Mouse (Mus musculus): ENCODE results near the gene Snx9.

Snx9 gene

DNA sequence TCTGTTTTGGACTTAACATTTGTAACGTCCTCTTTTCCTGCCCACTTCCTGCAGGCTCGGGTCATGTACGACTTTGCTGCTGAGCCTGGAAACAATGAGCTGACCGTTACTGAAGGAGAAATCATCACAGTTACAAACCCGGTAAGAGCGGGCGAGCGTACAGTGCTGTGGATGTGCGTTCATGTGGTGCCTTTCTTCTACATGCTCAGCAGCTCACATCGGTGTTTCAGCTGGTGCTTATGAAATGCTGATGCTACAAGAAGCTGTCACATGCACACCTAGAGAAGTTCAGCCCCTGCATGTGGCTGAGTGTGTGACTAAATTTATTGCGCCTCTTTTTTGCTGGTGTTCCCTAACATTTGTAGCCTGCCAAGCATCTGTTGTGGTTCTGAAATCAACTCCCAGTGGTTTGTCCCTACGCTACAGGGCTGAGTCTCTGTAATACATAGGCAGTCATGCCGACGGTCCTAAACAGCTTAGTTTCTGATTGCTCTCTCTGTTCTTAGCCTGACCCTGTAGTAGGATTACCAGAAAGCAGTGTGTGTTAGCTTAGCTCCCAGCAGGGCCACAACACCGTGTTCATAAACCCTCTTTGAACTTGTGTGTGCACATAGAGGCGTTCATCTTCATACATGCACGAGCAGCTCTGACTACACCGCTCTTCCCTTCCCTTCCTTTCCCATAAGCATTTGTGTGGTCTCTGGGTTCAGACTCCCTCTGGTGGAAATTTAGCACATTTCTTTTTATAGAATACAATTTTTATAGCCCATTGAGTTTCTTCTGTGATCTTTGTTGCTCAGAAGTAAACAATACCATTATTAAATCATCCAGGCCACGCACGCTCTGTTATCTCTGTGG, 46.0 kb downstream of the Snx9 start:
- no peak for DNase-seq

DNA sequence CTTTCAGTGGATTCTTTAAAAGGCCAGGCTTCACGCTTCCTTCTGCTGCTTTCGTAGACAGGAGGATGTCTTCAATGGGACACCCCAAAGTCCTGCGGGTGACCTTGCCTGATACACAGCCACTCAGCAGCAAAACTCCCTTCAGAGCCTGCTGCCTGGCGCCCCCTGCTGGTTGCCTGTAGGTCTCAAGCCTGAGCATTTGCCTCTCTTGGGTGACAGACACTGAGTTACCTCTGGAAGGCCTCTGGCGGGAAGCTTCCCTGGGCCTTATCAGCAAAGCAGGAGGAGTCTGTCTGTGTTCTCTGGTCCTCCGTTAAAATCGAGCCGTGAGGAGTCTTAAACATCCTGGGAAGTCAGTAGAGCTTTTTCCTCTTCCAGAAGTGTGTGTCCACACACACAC, 49.3 kb downstream of the Snx9 start:
- peak; percentile 69 to 86 for DNase-seq

DNA sequence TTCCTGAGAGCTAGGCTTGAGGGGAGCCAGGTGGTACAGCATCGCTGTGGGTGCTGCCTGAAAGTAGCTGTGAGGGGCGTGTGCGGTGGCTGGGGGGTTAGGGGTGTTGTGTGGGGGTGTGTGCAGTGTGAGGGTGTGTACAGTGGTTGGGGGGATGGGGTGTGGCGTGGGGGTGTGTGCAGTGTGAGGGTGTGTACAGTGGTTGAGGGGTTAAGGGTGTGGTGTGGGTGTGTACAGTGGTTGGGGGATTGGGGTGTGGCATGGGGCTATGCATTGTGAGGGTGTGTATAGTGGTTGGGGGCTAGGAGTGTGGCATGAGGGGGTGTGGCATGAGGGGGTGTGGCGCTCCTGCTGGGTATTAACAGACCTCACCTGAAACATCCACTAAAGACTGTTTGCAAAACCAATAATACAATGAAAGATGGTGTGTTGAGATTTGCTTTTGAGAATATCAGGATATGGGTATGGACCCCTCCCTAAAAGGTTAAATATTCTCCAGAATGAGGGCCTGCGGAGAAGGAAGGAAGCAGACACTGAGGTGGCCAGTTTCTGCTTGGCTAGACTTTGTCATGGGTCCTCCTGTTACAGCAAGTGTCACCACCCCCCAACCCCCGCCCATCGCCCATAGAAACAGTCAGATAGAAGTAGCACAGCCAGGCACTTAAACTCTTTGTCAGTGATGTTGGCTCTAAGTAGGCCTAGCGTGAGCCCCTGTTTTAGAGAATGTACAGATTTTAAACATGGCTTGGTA, 51.0 kb downstream of the Snx9 start:
- DNase-seq: no peak

DNA sequence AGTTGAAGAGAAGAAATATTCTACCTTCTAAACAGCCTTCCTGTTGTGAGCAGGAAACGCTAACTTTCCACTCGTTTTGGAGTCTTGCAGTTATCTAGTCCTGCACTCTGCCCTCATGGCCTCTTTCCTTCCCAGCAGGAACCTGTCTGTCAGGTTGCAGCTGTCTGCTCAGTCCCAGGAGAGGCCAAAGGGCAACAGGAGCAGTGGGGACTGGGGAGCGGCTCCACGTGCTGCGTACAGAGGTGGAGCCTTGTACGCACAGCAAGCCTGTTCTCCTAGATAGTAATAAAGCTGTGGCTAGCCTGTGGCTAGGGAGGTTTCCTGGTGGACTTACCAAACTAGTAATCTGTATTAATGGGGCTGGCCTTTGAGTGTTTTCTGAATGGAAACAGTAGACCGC, 52.0 kb downstream of the Snx9 start:
- peak; percentile 76 to 81 for DNase-seq

DNA sequence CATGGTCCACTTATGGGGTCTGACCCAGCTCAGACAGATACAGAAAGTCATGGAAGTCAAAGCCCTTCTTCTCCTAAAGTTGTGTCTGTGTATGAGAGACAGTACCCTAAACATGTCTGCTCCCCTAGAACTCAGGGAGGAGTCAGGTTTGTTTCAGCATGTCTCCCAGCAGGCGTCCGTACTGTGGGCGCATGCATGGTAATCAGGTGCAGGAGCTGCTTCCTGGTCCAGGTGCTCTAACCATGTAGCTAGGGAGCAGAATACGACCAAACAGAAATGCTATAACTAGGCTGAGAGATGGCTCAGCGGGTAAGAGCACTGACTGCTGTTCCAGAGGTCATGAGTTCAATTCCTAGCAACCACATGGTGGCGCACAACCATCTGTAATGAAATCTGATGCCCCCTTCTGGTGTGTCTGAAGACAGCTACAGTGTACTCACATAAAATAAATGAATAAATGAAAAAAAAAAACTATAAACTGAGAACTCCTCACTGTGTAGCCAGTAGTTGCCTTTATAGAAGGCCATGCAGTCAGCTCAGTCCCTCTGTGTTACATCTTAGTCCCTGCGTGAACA, 52.5 kb downstream of the Snx9 start:
- DNase-seq: no peak

DNA sequence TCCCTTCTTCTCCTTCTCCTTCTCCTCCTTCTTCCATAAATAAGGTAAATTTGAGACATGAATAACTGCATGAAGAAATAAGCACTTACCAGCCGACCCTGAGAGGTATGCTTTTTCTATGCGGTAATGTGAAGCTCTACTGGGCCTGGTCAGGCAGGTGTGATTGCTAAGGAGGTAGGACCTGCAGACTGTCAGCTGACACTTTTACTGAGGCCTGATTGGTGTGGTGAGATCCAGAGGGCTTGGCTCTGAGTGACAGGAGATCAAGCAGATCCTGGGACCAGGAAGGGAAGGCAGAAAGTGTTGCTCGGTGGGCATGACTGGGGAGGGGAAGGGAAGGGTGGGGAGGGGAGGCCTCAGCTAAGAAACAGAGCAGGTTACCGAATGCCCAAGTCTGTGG, 54.9 kb downstream of the Snx9 start:
- no peak for DNase-seq

DNA sequence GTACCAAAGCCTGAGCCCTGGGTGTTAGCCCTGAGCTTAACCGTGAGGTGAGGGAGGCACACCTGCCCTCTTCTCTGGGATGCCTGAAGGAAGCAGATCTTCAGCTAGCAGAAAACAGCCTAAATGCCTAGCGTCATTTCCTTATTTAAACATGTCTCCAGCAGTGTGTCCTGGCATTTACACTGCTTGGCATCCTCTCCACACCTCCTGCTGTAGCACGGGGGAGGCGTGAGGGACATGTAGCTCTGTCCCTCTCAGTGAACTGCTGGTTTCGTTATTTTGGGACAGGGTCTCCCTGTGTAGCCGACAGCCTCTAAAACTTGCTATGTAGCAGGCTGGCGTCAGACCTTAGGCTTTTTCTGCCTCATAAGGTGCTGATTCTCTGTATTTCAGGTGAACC, 55.5 kb downstream of the Snx9 start:
- DNase-seq: no peak

DNA sequence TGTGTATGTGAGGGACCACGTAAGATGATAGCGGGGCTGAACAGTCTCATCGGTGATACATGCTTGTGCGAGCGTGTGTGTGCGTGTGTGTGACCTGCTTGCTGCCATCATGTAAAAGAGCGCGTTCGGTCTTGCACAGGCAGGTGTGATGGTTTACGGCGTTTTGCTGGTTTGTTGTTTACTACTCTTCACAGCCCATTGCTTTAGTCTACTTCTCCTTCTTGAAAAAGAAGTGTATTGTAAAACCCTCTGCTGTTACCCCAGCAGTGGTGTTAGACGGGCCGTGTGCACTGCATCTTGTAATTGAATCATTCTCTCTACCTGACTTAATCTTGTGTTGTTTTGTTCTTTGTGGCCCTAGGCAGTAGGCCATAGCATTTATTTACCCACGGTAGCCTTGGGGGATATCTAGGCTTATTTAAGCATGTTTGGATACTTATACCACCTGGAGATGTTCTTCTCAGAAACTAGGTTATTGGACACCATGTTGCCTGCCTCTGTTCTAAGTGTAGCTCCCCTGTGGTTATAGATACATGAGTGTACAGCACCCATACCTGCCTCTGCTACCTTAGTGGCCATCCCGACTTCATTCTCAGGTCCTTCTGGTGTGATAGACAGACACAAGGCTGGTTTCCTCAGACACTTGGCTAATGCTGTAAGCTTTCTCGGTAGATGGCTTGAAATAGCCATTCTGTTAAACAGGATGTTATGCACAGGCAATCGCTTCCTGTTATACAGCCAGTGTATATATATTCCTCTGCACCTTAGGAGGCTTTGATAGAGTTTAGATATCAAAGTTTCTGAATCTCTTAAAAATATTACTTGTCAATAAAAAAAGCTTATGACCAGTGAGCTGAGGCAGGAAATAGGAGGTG, 56.4 kb downstream of the Snx9 start:
- DNase-seq: no peak

DNA sequence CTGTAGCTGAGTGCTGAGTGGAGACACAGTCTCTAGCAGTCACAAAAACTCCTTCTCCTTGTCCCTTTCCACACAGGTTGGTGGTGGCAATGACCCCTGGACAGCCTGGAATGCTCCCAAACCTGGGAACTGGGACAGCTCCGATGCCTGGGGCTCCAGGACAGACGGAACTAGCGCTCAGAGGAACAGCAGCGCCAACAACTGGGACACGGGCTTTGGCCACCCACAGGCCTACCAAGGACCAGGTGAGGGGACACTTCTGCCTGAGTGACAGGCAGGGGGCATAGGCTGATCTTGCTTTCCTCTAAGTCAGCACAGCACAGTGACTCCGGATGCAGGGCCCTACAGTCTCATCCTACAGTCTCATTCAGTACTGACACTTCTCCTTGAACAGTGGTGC, 58.1 kb downstream of the Snx9 start:
- DNase-seq: no peak

DNA sequence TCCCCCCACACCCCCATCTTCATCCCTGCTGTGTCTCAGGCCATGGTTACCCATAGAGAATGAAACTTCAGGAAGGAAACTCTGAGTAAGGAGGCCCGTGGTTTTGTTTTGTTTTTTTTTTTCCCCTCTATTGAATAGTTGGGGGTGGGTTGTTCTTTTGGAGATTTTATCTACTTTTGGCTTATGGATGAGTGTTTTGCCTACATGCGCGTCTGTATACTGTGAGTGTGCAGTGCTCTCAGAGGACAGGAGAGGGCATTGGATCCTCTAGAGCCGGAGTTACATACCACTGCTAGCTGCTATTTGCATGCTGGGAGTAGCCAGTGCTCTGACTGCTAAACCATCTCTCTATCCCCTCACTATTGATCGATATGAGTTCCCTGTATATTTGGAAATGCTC, 60.3 kb downstream of the Snx9 start:
- no peak for DNase-seq

DNA sequence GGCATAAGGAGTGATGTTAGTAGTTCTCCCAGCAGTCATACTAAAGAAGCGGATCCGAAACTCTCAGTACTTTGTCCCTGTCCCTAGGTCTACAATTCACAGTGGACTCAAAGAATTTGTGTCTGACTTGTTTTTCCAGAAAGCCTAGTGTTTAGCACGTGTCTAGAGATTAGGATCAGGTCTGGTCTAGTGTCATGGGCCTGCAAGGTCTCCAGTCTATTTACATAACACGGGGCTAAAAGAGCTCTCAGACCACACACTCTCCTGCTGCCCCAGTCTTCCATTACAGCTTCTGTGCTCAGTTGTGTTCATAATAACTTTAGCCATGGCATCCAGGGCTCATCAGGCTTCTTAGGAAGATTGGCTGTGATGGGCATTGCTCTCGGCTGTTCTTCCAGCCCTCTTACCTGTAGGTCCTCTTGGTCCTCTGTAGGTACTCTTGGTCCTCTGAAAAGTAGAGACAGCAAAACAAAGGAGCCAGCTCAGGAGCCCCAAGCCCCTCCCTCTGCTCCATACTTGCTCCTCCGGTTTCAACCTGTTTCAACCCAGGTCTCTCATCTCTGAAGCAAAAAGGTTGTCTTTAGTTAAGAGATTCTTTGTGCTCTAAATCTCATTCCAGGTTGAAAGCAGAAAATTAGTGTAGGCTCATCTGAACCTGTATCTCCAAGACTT, 62.6 kb downstream of the Snx9 start:
- DNase-seq: no peak

DNA sequence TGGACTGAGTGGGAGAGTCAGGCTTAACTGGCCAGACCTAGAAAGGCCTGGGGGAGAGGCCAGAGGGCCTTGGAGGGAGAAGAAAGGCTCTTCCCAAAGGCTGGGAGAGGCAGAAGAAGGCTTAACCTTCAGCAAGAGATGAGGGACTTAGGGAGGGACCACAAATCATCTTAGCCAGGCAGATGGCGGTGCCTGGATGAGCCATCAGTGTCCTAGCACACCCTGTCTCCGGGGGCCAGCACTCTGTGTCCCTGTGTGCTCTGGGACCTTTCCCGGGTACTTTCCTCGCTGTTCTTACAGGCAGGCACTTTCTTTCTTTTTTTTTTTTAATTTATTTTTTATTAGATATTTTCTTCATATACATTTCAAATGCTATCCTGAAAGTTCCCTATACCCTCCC, 68.6 kb downstream of the Snx9 start:
- no peak for DNase-seq

DNA sequence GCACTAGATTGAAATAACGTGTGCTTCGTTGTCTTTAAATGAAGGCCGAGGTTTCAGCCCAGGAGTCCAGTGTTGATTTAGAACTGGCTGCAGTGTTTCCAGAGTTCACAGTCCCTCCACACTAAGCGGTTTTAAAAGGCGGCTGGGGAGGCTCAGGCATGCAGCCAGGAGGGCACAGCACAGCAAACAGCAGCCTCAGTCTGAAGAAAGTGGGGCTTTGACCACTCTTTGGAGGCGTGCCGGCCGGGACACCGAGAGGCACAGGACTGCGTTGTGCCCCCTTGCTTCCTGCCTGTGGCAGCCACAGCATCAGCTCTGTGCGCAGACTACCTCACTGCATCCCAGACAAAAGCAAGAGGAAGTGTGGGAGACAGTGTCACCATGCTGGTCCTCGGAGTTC, 70.5 kb downstream of the Snx9 start:
- no peak for DNase-seq

DNA sequence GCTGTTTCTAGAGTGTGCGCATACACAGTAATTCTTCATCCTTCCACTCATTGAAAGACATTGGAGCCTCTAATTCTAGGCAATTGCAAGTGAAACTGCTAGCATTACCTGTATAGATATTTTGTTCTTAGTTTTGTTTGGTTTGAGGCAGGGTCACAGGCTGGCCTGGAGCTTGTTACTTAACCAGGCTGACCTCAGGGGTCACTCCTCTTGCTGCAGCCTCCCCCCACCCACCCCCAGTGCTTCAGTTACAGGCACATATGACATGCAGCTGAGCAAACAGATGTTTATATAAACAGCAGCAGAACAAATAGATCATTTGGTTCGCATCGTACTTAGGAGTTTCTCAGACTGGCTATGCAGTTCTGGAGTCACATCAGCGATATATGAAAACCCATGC, 71.7 kb downstream of the Snx9 start:
- no peak for DNase-seq

DNA sequence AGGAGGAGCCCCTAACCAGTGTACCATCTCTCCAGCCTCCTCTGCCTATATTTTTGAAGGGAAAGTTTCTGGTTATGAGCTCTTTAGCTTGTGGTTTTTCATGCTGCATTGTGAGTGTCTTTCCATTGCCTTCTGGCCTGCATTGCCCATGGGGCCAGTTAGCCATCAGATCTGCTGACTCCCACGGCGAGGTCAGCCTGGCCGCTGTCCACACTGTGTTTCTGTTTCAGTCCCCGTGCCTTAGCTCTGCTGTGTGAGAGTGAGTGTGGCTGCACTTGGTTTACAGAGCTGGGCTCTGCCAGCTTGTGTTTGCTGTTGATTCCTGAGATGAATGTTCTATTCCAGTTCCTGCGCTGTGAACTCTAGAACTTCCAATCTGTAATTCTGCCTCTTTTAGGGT, 73.1 kb downstream of the Snx9 start:
- DNase-seq: no peak

DNA sequence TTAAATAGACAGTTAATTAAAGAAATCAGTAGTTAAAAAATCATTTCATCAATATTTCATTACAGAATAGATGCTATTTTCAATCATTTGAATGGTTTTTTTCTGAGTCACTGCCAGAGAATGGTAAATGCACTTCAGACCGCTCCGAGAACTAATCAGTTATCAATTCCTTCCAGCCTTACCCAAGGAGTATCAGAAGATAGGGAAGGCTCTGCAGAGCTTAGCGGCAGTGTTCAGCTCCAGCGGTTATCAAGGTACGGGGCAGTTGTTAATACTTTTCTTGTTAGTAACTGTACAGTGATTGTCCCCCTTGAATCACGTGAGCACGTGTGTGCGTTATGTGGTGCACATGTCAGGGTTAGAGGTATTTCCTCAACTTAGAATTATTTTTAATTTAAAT, 80.8 kb downstream of the Snx9 start:
- no peak for DNase-seq

DNA sequence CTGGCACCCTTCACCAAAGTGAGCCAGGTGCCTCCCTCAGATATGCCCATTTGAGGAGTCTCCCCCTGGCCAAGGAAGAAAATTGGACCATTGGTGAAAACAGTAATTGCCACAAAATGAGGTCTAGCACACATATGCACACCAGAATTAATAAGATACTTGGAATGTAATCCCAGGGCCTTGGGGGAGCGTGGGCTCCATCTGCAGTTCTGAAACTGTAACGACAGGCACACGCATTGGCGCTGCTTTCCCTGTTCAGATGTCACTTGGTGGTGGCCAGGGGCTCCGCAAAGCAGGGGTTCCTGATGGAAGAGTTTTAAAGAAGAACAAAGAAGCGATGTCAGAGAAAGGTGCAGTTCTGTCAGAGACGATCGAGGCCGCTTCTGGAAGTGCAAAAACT, 82.2 kb downstream of the Snx9 start:
- no peak for DNase-seq

DNA sequence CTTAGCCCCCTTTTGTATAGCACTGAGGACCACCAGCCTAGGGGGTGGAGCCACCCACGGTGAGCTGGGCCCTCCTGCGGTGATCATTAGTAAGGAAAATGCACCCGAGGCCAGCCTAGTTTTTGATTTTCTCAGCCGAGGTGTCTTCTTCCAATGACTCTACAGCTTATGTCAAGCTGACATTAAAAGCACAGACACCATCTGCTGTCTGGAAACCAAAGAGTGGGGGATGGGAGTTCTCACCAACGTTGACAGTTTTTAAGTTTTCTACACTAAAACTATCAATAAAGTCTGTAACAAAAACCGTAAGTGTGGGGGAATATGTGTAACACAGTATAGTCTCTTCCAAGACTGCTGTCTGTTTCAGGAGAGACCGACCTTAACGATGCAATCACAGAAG, 83.1 kb downstream of the Snx9 start:
- DNase-seq: no peak

DNA sequence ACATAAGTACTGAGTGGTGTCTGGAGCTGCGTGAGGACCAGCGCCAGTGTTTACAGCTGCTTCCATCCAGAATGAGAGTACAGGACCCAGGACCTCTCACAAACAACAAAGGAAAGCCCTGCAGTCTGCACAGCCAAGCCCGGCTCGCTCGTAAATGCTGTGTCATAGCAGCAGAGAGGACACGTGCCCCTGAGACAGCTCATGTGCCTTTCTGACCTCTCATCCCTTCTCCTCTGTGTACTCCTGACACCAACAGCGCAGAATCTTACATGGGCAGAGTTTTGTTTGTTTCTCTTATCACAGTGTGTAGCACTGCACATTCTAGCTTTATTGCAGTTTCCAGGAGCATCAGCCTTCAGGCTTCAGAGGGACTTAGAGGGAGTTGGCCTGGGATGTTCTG, 85.6 kb downstream of the Snx9 start:
- no peak for DNase-seq

DNA sequence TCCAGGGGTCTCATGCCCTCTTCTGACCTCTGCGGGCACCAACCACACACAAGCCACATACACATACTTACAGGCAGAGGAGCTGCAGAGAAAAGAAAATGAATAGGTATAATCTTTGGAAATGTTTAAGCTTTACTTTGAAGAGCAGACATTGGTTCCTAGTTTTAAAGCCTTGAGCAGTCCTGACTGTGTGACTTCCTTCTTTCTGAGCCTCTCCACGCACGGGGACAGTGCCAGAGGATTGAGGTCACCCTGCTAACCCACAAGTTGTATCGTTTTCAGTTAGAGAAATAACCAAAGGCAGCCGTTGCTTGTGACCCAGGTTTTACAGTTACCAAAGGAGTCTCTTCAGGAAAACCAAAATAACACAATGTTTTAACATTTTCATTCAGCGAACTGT, 87.9 kb downstream of the Snx9 start:
- no peak for DNase-seq

DNA sequence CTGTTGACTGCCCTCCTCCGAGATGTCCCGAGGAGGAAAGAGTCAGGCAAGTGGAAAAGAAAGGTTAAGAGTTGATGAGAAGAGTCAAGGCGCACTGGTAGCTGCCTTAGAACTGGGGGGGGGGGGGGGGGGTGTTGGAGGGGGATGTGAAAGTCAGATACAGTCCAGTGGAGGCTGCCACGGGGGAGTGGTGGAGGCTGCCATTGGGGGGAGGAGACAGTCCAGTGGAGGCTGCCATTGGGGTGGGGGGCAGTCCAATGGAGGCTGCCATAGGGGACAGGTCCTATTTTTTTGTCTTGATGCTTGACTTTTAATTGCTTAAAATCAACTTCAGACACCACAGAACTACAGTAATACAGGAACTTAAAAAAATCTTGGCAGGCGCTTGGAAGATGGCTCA, 91.0 kb downstream of the Snx9 start:
- no peak for DNase-seq

DNA sequence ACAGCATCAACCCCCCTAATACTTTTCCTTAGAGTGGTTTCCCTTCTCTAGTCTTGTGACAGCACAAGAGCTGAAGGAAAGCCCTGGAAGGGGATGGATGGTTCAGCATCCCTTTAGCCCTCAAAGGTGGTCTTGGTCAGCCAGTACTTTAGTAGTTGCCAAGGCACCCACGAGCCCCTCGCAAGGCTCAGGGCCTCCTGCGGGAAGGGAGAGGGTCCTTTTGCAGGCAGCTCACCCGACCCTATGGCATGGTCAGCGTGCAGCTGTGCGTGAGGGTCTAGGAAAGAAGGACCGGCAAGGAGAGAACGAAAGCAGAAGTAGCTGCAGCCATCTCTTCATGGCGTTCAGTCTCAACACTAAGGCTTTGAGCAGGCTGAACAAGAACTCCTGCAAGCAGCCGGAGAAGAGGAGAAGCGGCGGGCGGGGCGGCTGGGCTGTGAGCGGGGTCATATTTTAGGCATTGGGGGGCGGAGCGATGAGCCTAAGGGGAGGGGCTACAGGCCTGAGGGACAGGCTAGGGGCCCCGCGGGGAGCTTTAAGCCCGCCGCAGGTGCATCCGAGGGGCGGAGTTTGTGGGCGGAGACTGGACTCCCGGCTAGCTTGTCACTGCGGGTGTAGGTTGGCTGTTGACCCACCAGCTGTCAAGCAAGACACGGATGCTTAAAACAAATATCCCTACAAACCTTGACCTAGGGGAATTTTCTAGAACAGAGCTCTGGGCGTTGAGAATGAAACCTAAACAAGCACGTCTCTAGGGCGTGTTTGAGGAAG, 93.6 kb downstream of the Snx9 start:
- peak; percentile 77 to 84 for DNase-seq

All from kidney, adult 8-10 months (tissue).